Mouse (Mus musculus) liver, embryonic 13.5 days (tissue): Measurements from ENCODE around the gene Gm45785. TPM values are rescaled to one million over a fixed set of nuclear protein-coding genes. Genes with fewer than 3 reads are reported as not detected.

Experiments
- ATAC-seq: fragments of 200-750 bp; cut with Nextera tagmentation; 2 replicates; pipeline ENCODE4 v1.8.0; 2017; ENCODE audit warnings: low read depth, mild to moderate bottlenecking, moderate number of reproducible peaks, moderate library complexity
- DNase-seq: peaks from one replicate; pipeline ENCODE4 v3.0.0; 2022
- H3K27ac ChIP-seq: fragments of 300-500 bp; sonication (generic); 2 replicates; pipeline ENCODE4 v1.5.1; 2015; ENCODE audit warnings: moderate library complexity, mild to moderate bottlenecking, inconsistent platforms
- H3K27me3 ChIP-seq: fragments of 300-500 bp; sonication (generic); 2 replicates; pipeline ENCODE4 v1.6.1; 2015; ENCODE audit warnings: mild to moderate bottlenecking, inconsistent platforms
- H3K36me3 ChIP-seq: fragments of 300-500 bp; sonication (generic); 2 replicates; pipeline ENCODE4 v1.6.1; 2015; ENCODE audit warnings: mild to moderate bottlenecking, inconsistent platforms
- H3K4me1 ChIP-seq: fragments of 300-500 bp; sonication (generic); replicated peaks from 2 replicates; pipeline ENCODE4 v1.6.1; 2015; ENCODE audit warnings: inconsistent platforms
- H3K4me2 ChIP-seq: fragments of 300-500 bp; sonication (generic); 2 replicates; pipeline ENCODE4 v1.6.1; 2015; ENCODE audit warnings: inconsistent platforms, mild to moderate bottlenecking, moderate library complexity
- H3K4me3 ChIP-seq: fragments of 300-500 bp; sonication (generic); replicated peaks from 2 replicates; pipeline ENCODE4 v1.5.1; 2015; ENCODE audit warnings: mild to moderate bottlenecking, inconsistent platforms
- H3K9ac ChIP-seq: fragments of 300-500 bp; sonication (generic); 2 replicates; pipeline ENCODE4 v1.6.1; 2015; ENCODE audit warnings: mild to moderate bottlenecking, inconsistent platforms
- H3K9me3 ChIP-seq: fragments of 300-500 bp; sonication (generic); replicated peaks from 2 replicates; pipeline ENCODE4 v1.6.1; 2016; ENCODE audit warnings: inconsistent platforms
- WGBS: fragments of 180-500 bp; shearing (Covaris S2); methylation state at CpG from one replicate; pipeline ENCODE4 v1.1.7; 2015; ENCODE audit not compliant: insufficient replicate concordance; 5-methylcytosine and 5-hydroxymethylcytosine counted together
- polyA plus RNA-seq: library from polyadenylated mRNA; unstranded; fragments of >200 nt; fragmentation: Nextera tagmentation; extraction: Ambion mirVana; gene quantifications from 2 replicates; pipeline ENCODE4 v1.2.1, GENCODE M21; 2015

Gm45785 gene
- polyA plus RNA-seq, 1 experiment from 2014 or later, result not detected

GRCm38 (mm10) chr7:140881696-140882468 is 25.8 kb upstream of the Gm45785 start, which contains the start of the genes Psmd13 and Sirt3:
Psmd13 (plus strand) TSS chr7:140881968.
Sirt3 (minus strand) TSS chr7:140882309.
- peak within 1 kb of the TSS; percentile 93 for H3K4me2 ChIP-seq
- ATAC-seq (peak; percentile 91), DNase-seq (peak; percentile 88)
- H3K27ac ChIP-seq, result peak within 1 kb of the TSS; percentile 90
- peaks cover 40% of the 10 kb centered on the region for H3K36me3 ChIP-seq
- H3K9me3 ChIP-seq, result no peaks in the 10 kb centered on the region
- H3K27me3 ChIP-seq, result no peaks in the 10 kb centered on the region
- peaks cover 42% of the 10 kb centered on the region for H3K4me1 ChIP-seq
- H3K9ac ChIP-seq, result peak within 1 kb of the TSS; percentile 88
- WGBS, result under 1% methylated on average over 59 of the region's 59 CpGs
- H3K4me3 ChIP-seq, result peak within 1 kb of the TSS; percentile 92

- Histone ChIP-seq H3K36me3 (peaks cover 39% of the 10 kb centered on the region), H3K27ac (peak overlapping the region; percentile 90), H3K4me2 (peak overlapping the region; percentile 93), H3K27me3 (no peaks in the 10 kb centered on the region), H3K9me3 (no peaks in the 10 kb centered on the region), H3K4me3 (peak overlapping the region; percentile 92), H3K4me1 (peaks cover 42% of the 10 kb centered on the region), H3K9ac (peak overlapping the region; percentile 88)
- DNase-seq (no peak), ATAC-seq (no peak)
- WGBS, result 7% methylated on average over 8 of the region's 8 CpGs
These were observed 24.9 kb upstream of the Gm45785 start for GRCm38 (mm10) chr7:140880865-140881515.

GRCm38 (mm10) chr7:140880419-140880818 is 24.3 kb upstream of the Gm45785 start:
- peak overlapping the region; percentile 66 for H3K27ac ChIP-seq
- H3K4me3 ChIP-seq, result peak overlapping the region; percentile 92
- 62% methylated on average over 3 of the region's 3 CpGs for WGBS
- peak overlapping the region; percentile 93 for H3K4me2 ChIP-seq
- peaks cover 39% of the 10 kb centered on the region for H3K36me3 ChIP-seq
- H3K4me1 ChIP-seq, result peaks cover 42% of the 10 kb centered on the region
- H3K9ac ChIP-seq, result peak overlapping the region; percentile 88; the same call in 1 of the 2 replicates
- no peaks in the 10 kb centered on the region for H3K9me3 ChIP-seq
- no peaks in the 10 kb centered on the region for H3K27me3 ChIP-seq
- ATAC-seq (no peak), DNase-seq (no peak)

- peak overlapping the region; percentile 52; the same call in 1 of the 2 replicates for H3K9ac ChIP-seq
- no peaks in the 10 kb centered on the region for H3K9me3 ChIP-seq
- WGBS, result 30% methylated on average over 7 of the region's 7 CpGs
- H3K27ac ChIP-seq, result peak overlapping the region; percentile 66
- H3K27me3 ChIP-seq, result no peaks in the 10 kb centered on the region
- H3K4me1 ChIP-seq, result peaks cover 48% of the 10 kb centered on the region
- H3K4me3 ChIP-seq, result peak overlapping the region; percentile 26
- peaks cover 39% of the 10 kb centered on the region for H3K36me3 ChIP-seq
- DNase-seq, result no peak
- peak overlapping the region; percentile 53 for H3K4me2 ChIP-seq
- no peak for ATAC-seq
These were observed 23.2 kb upstream of the Gm45785 start for GRCm38 (mm10) chr7:140879355-140879754.

DNA sequence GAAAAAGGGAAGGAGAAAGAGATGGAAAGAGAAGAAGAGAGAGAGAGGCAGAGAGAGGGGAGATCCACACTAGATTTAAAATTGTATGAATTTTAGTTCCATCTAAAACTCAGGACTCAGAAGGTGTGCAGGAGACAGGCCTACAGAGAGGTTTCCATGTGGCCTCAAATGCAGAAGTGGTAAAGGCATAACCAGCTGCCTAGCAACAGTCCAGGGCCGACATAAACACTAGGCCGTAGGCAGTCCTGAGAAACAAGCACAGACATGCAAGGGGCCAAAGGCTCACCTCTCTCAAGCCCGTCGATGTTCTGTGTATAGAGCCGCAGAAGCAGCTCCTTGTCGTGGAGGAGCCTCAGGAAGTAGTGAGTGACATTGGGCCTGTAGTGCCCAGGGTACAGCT is 21.2 kb upstream of the Gm45785 start:
- ATAC-seq, result no peak

DNA sequence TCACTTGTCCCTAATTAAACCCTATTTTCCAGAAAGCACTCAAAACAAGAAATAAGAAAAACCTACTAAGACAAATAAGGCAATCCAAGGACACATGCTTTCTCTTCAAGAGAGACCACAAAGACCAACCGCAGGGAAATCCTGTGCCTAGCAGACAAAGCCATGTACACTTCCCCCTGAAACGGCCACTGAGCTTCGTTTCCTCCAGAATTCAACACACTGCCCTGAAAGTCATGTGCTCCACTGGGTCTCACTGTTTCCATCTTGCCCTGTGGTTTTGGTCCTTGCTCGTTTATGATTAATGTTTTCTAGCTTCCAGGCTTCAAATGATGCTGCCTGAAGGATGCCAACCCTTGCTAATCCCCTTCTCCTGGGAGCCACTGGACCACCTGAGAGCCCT is 18.1 kb upstream of the Gm45785 start:
- H3K36me3 ChIP-seq, result peaks cover 46% of the 10 kb centered on the region
- H3K4me1 ChIP-seq, result peaks cover 13% of the 10 kb centered on the region
- no peak overlapping the region for H3K27ac ChIP-seq
- H3K9ac ChIP-seq, result no peak overlapping the region
- ATAC-seq (no peak), DNase-seq (no peak)
- no peaks in the 10 kb centered on the region for H3K9me3 ChIP-seq
- 27% methylated on average over 4 of the region's 4 CpGs for WGBS
- H3K4me2 ChIP-seq, result no peak overlapping the region
- no peaks in the 10 kb centered on the region for H3K27me3 ChIP-seq
- H3K4me3 ChIP-seq, result no peak overlapping the region

More for the DNA sequence above, 21.2 kb upstream of the Gm45785 start:
- peaks cover 39% of the 10 kb centered on the region for H3K36me3 ChIP-seq
- no peaks in the 10 kb centered on the region for H3K27me3 ChIP-seq
- no peak overlapping the region for H3K4me2 ChIP-seq
- 61% methylated on average over 6 of the region's 6 CpGs for WGBS
- H3K4me1 ChIP-seq, result peaks cover 34% of the 10 kb centered on the region
- DNase-seq, result no peak
- no peak overlapping the region for H3K4me3 ChIP-seq
- H3K9ac ChIP-seq, result no peak overlapping the region
- no peaks in the 10 kb centered on the region for H3K9me3 ChIP-seq
- H3K27ac ChIP-seq, result no peak overlapping the region

GRCm38 (mm10) chr7:140864761-140865160 is 8.6 kb upstream of the Gm45785 start:
- H3K36me3 ChIP-seq, result peaks cover 83% of the 10 kb centered on the region
- no peaks in the 10 kb centered on the region for H3K9me3 ChIP-seq
- H3K4me3 ChIP-seq, result no peak overlapping the region
- 85% methylated on average over 12 of the region's 12 CpGs for WGBS
- no peak overlapping the region for H3K27ac ChIP-seq
- H3K4me2 ChIP-seq, result no peak overlapping the region
- no peak overlapping the region for H3K9ac ChIP-seq
- no peak for ATAC-seq
- no peak for DNase-seq
- H3K27me3 ChIP-seq, result no peaks in the 10 kb centered on the region
- H3K4me1 ChIP-seq, result no peaks in the 10 kb centered on the region

- H3K27ac ChIP-seq, result no peak overlapping the region
- no peak for DNase-seq
- no peaks in the 10 kb centered on the region for H3K9me3 ChIP-seq
- no peak overlapping the region for H3K4me2 ChIP-seq
- no peaks in the 10 kb centered on the region for H3K27me3 ChIP-seq
- peaks cover 21% of the 10 kb centered on the region for H3K4me1 ChIP-seq
- H3K36me3 ChIP-seq, result peaks cover 71% of the 10 kb centered on the region
- 84% methylated on average over 5 of the region's 5 CpGs for WGBS
- H3K9ac ChIP-seq, result no peak overlapping the region
- no peak for ATAC-seq
- no peak overlapping the region for H3K4me3 ChIP-seq
These were observed 4.6 kb upstream of the Gm45785 start for GRCm38 (mm10) chr7:140860728-140861127.

GRCm38 (mm10) chr7:140859997-140860396 is 3.9 kb upstream of the Gm45785 start:
- no peaks in the 10 kb centered on the region for H3K27me3 ChIP-seq
- no peak for ATAC-seq
- no peaks in the 10 kb centered on the region for H3K9me3 ChIP-seq
- no peak overlapping the region for H3K27ac ChIP-seq
- H3K4me1 ChIP-seq, result peaks cover 28% of the 10 kb centered on the region
- no peak overlapping the region for H3K4me2 ChIP-seq
- no peak overlapping the region for H3K9ac ChIP-seq
- WGBS, result 67% methylated on average over 6 of the region's 6 CpGs
- DNase-seq, result no peak
- H3K4me3 ChIP-seq, result no peak overlapping the region
- H3K36me3 ChIP-seq, result peaks cover 65% of the 10 kb centered on the region

GRCm38 (mm10) chr7:140858746-140859145 is 2.6 kb upstream of the Gm45785 start:
- Histone ChIP-seq H3K36me3 (peaks cover 64% of the 10 kb centered on the region), H3K27ac (peak overlapping the region; percentile 99), H3K4me3 (peak overlapping the region; percentile 89), H3K9ac (peak overlapping the region; percentile 93), H3K4me2 (peak overlapping the region; percentile 97), H3K4me1 (peaks cover 41% of the 10 kb centered on the region), H3K27me3 (no peaks in the 10 kb centered on the region), H3K9me3 (no peaks in the 10 kb centered on the region)
- no peak for ATAC-seq
- WGBS, result 88% methylated on average over 8 of the region's 8 CpGs
- no peak for DNase-seq
